Mouse (Mus musculus) natural killer cell, adult 2 months (primary cell): ENCODE results near the gene Scamp4.

ENCODE experiments used
- DNase-seq, 2 experiments: peaks; one replicate each; pipeline ENCODE4 v3.0.0; 2022; ENCODE audit warnings: low spot score in 2 of 2

Gene Scamp4

DNA sequence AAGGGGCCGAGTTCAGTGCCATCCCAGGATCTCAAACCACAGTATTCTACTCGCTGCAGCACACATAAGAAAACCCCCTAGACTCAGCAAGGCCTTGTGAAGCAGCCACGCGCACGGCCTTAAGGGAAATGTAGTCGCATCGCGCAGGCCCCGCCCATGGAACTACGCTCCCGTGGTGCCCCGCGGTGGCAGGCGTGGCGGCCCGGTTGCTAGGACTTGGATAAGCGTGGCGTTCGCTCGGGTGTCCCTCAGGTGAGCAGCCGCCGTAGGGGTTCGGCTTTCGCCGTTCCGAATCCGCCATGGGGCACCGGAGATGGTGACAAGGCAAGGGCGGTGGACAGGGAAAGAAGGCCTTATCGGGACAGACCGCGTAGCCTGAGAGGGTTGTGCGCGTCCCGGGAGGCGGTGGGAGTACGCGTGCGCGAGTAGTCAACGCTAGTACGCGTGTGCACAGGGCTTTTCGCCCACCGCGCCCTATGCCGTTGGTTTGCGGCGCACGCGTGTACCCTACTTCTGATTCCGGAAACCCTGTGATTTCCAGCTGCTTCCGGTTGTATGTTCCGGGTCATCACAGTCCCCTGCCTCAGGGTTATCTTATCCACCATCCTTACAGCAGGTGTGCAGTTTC is at the start of gene Scamp4, which contains the start of gene Adat3:
TSS of gene Scamp4 (plus strand) at position 175 of the 628 bp plus-strand sequence.
TSS of gene Adat3 (plus strand) at position 183 of the 628 bp plus-strand sequence.
- peak; percentile 92 to 95 for DNase-seq

DNA sequence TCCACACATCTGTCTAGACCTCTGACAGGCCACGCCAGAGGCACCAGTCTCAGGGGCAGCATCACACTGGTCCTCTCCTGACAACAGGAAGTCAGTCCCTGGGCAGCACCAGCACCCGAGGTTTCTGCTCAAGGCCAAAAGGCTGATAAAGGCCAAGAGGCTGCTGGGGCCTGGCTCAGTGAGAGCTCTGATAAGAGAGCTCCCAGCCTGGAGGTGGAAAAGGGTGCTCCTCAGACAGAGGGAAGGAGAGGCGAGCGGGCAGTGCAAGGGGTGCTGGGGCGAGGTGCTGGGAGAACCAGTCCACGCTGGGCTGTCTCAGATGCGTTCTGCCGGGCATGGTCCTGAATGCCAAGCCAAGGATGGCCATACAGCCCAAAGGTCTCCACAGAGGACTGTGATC is 49.1 kb upstream of the Scamp4 start:
- DNase-seq = no peak

DNA sequence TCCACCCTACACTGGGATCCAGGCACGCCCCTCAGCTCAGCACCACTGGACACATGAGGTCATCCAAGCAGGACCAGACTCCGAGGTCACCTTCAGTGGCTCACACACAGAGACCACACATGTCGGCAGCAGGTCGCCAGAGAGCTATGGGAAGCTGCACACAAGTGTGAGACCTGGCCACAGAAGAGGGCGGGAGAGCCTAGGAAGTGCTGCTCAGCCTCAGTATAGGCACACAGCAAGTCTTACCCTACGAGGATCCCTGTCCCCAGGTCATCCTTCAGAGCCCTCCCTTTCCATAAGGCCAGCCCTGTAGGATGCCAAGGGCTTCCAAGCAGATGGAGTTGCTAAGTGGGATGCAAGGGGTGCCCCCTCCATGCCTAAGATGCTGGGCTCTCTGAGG is 48.7 kb upstream of the Scamp4 start:
- DNase-seq = no peak

DNA sequence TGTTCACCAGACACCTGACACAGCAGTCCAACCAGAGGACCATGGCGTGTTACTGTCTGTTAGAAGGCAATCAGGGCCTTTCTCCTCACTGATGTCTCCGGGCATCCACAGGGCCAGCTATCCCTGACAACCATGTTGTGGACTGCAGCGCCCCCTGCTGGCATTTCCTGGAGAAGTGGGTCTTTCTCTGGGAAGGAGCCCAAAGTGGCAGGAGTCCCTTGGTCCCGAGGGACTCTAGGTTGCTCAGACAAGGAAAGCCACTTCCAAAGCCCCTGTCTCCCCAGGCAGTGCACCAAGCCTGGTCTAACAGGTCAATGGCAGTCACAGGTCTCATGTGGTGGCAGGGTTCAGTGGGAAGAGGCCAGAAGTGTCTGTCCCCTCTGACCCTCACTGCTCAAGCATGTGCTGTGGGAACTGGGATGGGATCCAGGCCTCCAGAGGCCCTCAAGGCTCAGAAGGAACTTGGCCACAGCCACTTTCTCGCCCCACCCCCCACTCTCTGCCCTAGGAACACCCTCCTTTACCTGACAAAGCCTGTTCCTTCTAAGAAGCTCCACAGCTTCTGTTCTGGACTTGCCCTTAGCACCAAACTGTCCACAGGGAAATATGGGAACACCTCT is 45.2 kb upstream of the Scamp4 start:
- peak; percentile 49 to 67 for DNase-seq

DNA sequence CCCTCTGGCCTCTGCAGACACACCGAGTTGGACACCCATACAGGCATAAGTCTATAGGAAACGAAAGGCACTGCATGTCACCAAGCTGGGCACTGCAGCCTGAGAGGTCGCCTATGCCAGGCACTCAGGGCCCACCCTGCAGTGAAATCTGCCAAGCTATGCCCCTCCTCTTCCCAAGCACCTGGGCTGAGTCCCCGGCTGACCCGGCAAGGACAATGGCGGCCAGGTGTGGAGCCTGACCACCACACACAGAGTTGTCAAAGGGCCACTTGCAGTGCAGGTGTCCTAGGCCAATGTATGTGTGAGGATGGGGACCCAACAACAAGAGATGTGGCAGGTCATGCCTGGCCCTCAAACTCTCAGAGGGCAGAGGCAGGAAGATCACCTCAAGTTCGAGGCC is 43.2 kb upstream of the Scamp4 start:
- DNase-seq = no peak

DNA sequence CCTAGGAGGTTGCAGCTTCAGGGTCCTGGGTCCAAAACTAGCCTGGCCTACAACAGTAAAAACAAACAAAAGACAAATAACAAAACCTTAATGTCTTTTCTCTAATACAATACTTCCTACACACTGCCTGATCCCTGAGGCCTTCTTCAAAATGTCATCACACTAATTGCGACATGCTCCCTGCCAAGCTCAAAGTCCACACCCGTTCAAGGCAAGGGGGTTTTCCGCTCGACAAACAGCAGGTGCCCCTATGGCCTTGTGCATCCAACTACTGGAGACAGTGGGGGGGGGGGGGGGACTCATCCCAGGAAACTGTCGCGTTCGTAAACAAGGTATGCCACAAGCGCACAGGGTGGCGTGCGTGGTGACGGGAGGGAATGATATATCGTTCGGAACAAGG is 42.1 kb upstream of the Scamp4 start:
- no peak for DNase-seq

DNA sequence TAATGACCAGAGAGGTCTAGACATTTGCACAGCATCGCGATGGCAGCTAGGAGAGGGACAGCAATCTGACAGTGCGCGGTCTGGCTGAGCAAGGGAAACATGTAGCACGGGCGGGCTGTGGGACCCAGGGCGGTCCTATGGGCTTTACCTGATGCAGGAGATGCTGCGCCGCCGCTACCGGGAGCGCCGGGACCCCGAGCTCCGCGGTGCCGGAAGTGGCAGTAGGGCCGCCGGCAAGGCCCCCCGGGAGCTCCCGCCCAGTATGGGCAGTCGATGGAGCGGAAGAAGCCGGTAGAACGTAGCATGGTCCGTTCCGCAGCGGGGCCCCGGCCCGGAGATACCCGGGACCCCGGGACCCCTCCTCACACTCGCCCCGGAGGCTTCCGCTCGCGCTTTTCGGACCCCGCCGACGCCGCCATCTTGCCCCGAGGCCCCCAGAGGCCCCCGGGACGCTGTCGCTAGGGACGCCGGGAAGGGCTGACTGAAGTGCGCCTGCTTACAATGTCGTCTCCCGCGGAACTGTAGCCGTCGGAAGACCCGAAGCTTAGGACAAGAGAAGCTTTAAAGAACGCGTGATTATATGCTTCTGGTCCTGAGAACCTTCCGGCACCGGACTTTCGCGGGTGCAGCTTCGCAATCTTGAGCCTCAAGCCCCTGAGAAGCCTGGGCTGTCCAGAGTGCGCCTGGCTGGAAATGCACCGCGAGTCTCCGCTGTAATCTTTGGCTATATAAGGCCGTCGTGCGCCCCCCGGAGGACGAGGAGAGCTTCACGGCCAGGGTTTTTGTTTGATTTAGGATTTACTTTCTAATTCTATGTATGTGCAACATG is 41.3 kb upstream of the Scamp4 start, which contains the start of gene Rexo1:
TSS of gene Rexo1 (minus strand) at position 445 of the 829 bp plus-strand sequence.
- DNase-seq = peak; percentile 93 to 95

DNA sequence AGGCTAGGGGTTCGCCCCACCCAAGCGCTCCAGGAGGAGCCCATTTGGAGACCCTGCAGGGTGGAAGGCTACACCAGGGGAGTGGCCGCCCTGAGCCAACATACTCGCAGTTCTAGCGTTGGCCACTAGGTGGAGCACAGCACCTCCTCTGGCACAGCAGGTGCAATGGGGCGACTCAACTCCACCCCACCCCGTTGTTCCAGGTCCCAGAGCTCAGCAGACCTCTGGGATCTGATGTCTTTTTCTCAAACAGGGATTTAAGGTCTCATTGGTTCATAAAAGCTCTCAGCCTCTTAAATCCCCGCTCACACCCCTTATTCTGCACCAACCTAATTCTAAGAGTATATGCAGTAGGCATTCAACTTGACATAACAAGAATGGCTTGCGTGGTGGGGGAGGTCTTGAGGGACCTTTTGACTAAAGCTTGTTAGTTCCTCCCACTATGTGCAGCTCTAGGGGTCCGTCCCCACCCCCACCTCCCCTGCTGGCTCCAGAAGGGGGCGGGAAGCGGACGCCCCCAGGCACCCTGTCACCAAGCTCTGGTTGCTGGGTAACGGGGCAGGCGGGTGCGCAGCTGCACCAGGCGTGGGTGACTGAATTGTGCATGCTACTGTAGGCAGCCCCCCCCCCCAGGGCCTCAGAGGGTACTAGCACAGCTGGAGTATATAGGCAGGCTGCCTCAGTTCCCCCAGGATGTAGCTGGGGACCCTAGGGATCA is 36.1 kb upstream of the Scamp4 start:
- DNase-seq = peak; percentile 76 to 87

DNA sequence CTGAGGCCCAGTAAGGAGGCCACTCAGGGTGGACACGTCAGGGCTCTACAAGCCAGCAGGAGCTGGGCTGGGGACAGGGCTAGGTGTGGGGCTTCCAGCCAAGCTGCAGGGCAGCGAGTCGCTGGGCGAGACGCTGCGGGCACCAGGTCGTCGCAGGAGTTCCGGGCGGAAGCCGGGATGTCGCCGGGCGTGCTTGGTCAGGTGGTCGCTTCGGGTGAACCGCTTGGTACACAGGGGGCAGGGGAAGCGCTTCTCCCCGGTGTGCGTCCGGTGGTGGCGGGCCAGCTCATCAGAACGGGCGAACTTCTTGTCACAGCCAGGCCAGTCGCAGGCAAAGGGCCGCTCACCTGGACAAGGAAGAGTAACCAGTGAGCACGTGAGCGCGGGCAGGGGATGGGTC is 33.8 kb upstream of the Scamp4 start:
- DNase-seq = no peak

DNA sequence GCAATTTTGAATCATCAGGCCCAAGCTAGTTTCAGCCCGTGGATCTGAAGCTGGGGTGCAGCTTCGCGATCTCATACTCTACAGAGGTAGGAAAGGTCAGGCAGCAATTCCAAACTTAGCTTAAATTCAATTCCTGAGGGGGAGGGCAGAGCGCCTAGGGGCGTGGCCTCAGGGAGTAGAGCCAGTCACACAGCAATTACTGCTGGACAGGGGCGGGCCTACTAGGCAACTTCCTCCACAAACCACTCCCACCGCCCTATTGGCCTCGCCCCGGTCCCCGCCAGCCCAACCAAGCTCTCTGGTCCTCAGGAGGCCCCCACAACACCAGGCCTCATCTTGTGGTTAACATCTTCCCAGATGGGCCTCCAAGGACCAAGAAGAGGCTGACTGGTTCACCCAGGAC is 33.0 kb upstream of the Scamp4 start:
- peak; percentile 49 to 68 for DNase-seq

DNA sequence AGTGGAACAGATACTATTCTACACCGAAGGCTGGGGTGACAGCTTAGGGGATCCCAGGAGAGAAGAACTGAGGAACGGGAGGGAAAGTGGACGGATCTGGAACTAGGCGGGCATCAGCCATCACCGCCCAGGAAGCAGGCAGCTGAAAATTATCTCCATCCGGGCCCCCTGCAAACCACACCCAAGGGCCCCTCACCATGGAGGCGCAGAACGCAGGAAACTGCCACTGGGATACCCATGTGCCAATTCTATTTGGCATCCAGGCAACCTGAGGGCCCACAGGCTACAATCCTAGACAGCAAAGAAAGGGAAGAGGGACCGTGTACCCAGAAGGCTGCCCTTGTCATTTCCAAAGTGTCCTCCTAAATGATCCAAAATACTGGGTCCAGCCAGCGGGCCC is 32.3 kb upstream of the Scamp4 start:
- DNase-seq = no peak

DNA sequence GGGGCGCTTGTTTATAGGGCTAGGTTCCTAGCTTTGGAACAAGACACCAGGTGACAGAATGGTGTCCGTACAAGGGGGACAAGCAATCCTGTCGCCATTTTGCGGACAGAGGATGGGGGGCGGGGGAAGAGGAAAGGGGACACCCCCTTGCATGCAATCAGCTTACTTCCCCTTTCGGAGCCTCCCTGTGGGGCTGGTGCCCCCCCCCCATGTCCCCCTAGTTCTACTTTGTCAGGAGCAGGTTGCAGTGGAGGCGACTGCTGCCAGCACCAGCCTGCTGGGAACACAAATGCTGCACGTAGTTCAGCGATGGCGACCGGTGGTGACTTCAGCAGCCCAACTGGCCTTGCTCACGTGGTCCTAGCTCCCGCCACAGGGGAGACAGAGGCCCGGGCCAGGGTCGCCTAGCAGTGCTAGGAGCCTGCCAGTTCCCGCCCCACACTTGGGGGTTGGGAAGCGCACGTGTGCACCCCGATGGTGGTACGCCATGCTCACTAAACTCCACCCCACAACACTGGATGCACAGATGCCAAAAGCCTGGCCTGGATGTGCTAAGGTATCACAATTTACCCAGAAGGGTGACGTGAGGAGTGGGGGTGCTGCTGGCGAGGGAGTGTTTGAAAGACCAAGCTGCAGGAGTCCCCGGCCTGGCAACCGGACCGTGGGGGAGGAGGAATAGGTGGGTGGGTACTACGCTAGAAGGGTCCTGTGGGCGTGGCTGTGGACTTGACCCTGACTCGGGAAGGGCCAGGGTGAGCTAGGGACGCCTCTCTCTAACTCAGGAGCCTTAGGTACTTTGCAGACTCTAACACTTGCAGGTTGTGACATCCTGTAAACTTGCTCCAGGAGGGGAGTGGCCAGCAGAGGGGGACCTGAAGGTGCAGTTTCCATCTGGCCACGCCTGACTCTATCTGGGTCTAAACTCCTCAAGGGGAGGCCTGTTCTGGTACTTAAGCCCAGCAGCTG is 31.5 kb upstream of the Scamp4 start:
- peak in 1 of 2 experiments; percentile 35 for DNase-seq

DNA sequence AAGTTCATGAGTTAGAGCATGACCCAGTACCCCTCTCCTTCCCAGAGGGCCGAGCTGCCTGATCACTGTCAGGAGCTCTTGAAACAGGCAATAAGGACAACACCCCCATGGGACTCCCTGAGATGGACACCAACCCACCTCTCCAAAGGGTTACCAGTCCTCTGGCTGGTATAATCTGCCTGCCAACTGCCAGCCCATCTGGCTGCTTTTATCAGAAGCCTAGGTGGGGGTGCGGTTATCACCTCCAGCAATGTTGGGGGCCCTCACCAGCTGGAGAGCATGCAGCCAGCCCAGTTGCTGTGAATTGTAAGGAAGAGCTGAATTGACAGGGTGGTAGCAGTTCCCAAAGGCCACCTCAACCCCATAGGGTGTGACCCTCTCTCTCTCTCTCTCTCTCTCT is 30.2 kb upstream of the Scamp4 start:
- no peak for DNase-seq

DNA sequence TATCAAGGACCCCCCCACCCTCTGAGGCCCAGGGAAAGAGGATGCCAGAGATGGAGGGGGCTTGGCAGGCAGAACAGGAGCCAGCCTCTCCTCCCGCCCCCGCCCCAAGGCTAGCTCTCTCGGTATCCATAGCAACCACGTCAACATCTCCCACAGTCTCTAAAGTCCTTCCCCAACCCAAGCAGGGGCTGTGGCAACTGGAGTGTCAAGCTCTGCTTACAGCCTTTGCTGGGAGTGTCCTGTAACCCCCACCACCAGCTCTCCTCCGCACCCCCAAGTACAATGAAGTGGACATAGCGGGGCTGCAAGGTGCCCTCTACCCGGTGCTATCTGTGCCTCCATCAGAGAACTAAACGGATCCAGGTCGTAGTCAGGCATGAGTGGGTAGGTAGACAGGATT is 28.7 kb upstream of the Scamp4 start:
- no peak for DNase-seq

DNA sequence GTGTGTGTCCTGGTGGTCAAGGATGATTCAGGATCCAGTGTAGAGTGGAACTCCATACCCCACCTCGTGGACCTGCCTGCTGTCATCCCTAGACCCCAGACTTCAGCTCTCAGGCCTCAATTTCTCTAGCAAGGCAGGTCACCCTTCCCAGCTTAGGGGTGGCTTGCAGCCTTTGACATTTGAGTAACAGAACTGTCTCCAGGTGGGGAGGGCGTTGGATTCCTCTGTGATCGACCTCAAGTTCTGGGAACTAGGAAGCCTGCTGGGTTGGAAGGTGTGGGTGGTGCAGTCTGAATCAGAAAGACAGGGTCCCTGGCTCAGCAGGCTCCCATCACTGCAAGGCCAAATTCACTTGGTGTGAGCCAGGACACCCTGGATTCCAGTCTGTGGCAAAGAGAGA is 27.8 kb upstream of the Scamp4 start:
- no peak for DNase-seq

DNA sequence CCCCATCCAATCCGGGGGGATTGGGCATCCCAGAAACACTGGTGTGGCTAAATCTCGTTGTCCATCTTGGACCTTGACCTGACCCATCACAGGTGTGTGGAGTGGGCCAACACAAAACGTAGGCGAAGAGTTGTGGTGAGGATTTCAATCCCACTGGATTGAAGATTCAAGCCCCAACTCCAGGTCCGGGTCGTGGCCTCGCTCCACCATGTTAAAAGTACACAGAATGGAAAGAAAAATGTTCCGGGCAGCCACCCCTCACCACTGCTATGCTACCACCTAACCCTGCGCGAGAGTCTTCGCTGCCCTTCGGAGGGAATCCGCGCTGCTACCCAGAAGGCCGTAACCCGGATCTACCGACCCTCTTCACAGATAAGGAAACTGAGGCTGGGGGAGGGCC is 26.7 kb upstream of the Scamp4 start:
- DNase-seq = no peak

DNA sequence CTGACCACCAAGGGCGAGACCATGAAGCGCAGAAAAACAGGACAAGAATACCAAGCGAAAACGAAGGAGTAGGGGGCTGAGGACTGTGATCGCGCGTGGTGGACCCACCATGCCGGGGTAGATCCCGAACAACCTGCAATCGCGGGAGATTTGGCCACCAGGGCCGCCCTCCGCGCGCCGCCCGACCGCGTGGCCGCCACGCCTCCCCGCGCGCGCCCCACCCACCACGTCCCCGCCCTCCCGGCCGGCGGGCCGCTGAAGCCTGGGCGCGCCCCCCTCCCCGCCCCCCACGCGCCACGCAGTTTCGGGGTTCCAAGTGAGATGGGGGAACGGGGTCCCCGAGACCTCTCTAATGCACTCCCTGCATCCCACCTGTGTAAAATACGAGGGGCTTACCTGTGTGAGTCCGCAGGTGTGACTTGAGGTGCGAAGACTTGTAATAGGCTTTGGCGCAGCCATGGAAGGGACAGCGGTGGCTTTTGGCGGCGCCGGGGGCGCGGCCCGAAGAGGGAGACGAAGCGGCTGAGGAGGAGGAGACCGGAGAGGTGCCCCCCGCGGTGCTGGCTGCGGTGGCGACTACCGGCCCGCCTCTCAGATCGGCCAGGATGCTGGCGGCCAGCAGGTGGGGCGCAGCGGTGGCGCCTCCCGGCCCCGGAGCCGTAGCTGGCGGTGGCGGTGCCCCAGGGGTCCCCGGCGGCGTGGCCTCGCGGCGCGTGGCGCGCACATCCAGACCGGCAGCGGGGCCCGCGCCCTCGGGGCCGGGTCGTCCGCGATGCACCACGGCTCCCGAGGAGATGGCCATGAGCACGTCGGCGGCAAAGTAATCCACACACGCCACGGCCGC is 26.1 kb upstream of the Scamp4 start:
- DNase-seq = peak; percentile 50 to 64

DNA sequence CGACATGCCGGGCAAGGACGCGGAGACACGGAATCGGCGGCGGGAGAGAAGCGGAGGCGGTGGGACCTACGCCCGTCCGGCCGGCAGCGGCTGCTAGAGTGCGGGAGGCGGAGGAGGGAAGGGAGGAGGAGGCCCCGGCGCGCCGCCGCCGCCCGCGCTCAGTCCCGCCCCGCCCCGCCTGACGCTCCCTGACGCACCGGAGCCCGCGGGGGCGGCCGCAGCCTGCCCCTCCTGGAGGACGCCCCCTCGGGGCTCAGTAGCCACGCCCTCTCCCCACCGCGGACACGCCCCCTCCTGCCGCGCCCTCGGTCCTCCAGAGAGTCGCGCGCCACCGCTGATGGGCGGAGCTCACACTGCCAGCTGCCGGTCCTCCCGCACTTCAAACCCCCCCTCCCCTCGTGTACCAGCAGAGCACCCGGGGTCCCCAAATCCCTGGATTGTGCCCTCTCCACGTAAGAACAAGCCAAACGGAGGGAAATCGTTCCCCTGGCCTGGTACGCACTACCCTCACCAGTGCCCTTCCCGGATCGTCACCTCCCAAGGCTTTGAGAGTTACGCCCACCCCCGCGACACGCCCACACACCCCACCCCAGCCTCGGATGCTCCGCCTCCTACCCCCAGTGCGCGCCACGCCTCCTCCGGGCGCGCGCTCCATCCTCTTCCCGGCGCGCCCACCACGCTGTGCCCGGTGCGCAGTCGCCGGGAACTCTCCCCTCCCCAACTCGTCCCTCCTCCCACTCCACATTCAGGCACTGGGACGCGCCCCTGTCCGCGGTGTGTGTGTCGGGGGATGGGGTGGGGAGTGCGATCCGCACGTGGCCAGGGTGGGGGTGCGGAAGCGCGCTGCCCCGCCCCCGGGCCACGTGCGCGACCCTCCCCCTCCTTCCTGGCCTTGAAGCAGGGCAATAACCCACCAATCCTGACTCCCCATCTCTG is 25.2 kb upstream of the Scamp4 start, which contains the start of gene Klf16:
TSS of gene Klf16 (minus strand) at position 127 of the 936 bp plus-strand sequence.
- peak; percentile 99 for DNase-seq
